Mouse (Mus musculus): ENCODE results near the gene Pon3.
A peak's percentile ranks its signal among the peaks of the same experiment; 100 is the strongest.

Gene Pon3

GRCm38 (mm10) chr6:5255722-5256451, at the start of gene Pon3:
Gene Pon3 (minus strand): TSS chr6:5256286.
- DNase-seq: peak; percentile 1

GRCm38 (mm10) chr6:5304956-5305355, 48.9 kb upstream of the Pon3 start:
- DNase-seq: no peak

- DNase-seq: no peak
Measured at GRCm38 (mm10) chr6:5300629-5301028, 44.5 kb upstream of the Pon3 start.

GRCm38 (mm10) chr6:5299561-5299960, 43.5 kb upstream of the Pon3 start:
- DNase-seq: no peak

- no peak for DNase-seq
Measured at GRCm38 (mm10) chr6:5298092-5298554, 42.0 kb upstream of the Pon3 start, which contains the start of gene Pon2. Gene Pon2 (minus strand): TSS chr6:5298455.

- DNase-seq: no peak
Measured at GRCm38 (mm10) chr6:5297321-5298091, 41.4 kb upstream of the Pon3 start.

- no peak for DNase-seq
Measured at GRCm38 (mm10) chr6:5296067-5296466, 40.0 kb upstream of the Pon3 start.

GRCm38 (mm10) chr6:5294659-5295449, 38.8 kb upstream of the Pon3 start:
- DNase-seq: no peak

GRCm38 (mm10) chr6:5292841-5293240, 36.8 kb upstream of the Pon3 start:
- DNase-seq: no peak

- DNase-seq: no peak
Measured at GRCm38 (mm10) chr6:5291450-5291849, 35.4 kb upstream of the Pon3 start.

GRCm38 (mm10) chr6:5287919-5288318, 31.8 kb upstream of the Pon3 start:
- no peak for DNase-seq

GRCm38 (mm10) chr6:5287392-5287791, 31.3 kb upstream of the Pon3 start:
- no peak for DNase-seq

- DNase-seq: no peak
Measured at GRCm38 (mm10) chr6:5282418-5282817, 26.3 kb upstream of the Pon3 start.

GRCm38 (mm10) chr6:5280576-5281305, 24.7 kb upstream of the Pon3 start:
- DNase-seq: no peak

GRCm38 (mm10) chr6:5277972-5278371, 21.9 kb upstream of the Pon3 start:
- DNase-seq: no peak

GRCm38 (mm10) chr6:5269641-5270040, 13.6 kb upstream of the Pon3 start:
- no peak for DNase-seq

- no peak for DNase-seq
Measured at GRCm38 (mm10) chr6:5264793-5265192, 8.7 kb upstream of the Pon3 start.

GRCm38 (mm10) chr6:5263250-5263999, 7.3 kb upstream of the Pon3 start:
- DNase-seq: no peak

GRCm38 (mm10) chr6:5262322-5263249, 6.5 kb upstream of the Pon3 start:
- no peak for DNase-seq

GRCm38 (mm10) chr6:5255291-5255690, 795 bp downstream of the Pon3 start:
- DNase-seq: no peak

- DNase-seq: no peak
Measured at GRCm38 (mm10) chr6:5254869-5255268, 1.2 kb downstream of the Pon3 start.

All from cerebellum, adult 11-12 months (tissue).